Mouse (Mus musculus) heart, embryonic 14.5 days (tissue): ENCODE measurements around the gene Mup3. TPM values are rescaled to one million over a fixed set of nuclear protein-coding genes. Genes with fewer than 3 reads are reported as not detected.
"Not testable (repeated sequence)": the region's sequence is repeated elsewhere in the genome, so short reads cannot be mapped to it uniquely, and the experiment has no call there.

ENCODE experiments used
- ATAC-seq: fragments of 200-750 bp; cut with Nextera tagmentation; 2 replicates; pipeline ENCODE4 v1.8.0; 2017; ENCODE audit warnings: low read depth, moderate TSS enrichment; ENCODE audit not compliant: insufficient number of reproducible peaks, insufficient read depth, low FRiP score
- H3K27ac ChIP-seq, 2 experiments: fragments of 200-500 bp in 1 of 2; fragments of 300-500 bp in 1 of 2; sonication (generic) in 1 of 2; replicated peaks in 1 of 2; 2 replicates each; pipeline ENCODE4 v1.5.1; 2012 to 2014; ENCODE audit warnings: low read depth in 2 of 2, low read length in 2 of 2, control low read depth in 1 of 2, mild to moderate bottlenecking in 1 of 2, mixed read lengths in 1 of 2; ENCODE audit not compliant: control insufficient read depth in 1 of 2, insufficient read depth in 1 of 2
- H3K27me3 ChIP-seq: fragments of 300-500 bp; sonication (generic); 2 replicates; pipeline ENCODE4 v1.6.1; 2014; ENCODE audit warnings: mild to moderate bottlenecking, low read length, control low read depth; ENCODE audit not compliant: control insufficient read depth, insufficient read depth
- H3K36me3 ChIP-seq: fragments of 300-500 bp; sonication (generic); 2 replicates; pipeline ENCODE4 v1.6.1; 2014; ENCODE audit warnings: mild to moderate bottlenecking, control low read depth, low read length, mixed read lengths; ENCODE audit not compliant: control insufficient read depth, insufficient read depth
- H3K4me1 ChIP-seq, 2 experiments: fragments of 200-500 bp in 1 of 2; fragments of 300-500 bp in 1 of 2; sonication (generic) in 1 of 2; 2 replicates each; pipeline ENCODE4 v1.6.1; 2012 to 2014; ENCODE audit warnings: low read length in 2 of 2, control low read depth in 1 of 2, mixed read lengths in 1 of 2; ENCODE audit not compliant: control insufficient read depth in 2 of 2, insufficient read depth in 2 of 2
- H3K4me2 ChIP-seq: fragments of 300-500 bp; sonication (generic); 2 replicates; pipeline ENCODE4 v1.6.1; 2014; ENCODE audit warnings: mild to moderate bottlenecking, low read length
- H3K4me3 ChIP-seq, 2 experiments: fragments of 200-500 bp in 1 of 2; fragments of 300-500 bp in 1 of 2; sonication (generic) in 1 of 2; 2 replicates each; pipeline ENCODE4 v1.5.1; 2012 to 2014; ENCODE audit warnings: low read length in 2 of 2, mild to moderate bottlenecking in 2 of 2, control low read depth in 1 of 2, low read depth in 1 of 2, moderate library complexity in 1 of 2; ENCODE audit not compliant: control insufficient read depth in 1 of 2, insufficient read depth in 1 of 2
- H3K9ac ChIP-seq: fragments of 300-500 bp; sonication (generic); 2 replicates; pipeline ENCODE4 v1.6.1; 2014; ENCODE audit warnings: mild to moderate bottlenecking, low read length
- H3K9me3 ChIP-seq: fragments of 300-500 bp; sonication (generic); 2 replicates; pipeline ENCODE4 v1.6.1; 2016; ENCODE audit warnings: low read length, control low read depth; ENCODE audit not compliant: control insufficient read depth
- WGBS: fragments of 180-500 bp; shearing (Covaris S2); extraction: QIAGEN DNeasy Blood & Tissue Kit; methylation state at CpG from one replicate; pipeline ENCODE4 v1.1.7; 2014; 5-methylcytosine and 5-hydroxymethylcytosine counted together
- polyA plus RNA-seq: library from polyadenylated mRNA; unstranded; fragments of >200 nt; fragmentation: Nextera tagmentation; extraction: Ambion mirVana; gene quantifications from 2 replicates; pipeline ENCODE4 v1.2.1, GENCODE M21; 2014

Mup3 gene
- not detected in 2 replicates for polyA plus RNA-seq

DNA sequence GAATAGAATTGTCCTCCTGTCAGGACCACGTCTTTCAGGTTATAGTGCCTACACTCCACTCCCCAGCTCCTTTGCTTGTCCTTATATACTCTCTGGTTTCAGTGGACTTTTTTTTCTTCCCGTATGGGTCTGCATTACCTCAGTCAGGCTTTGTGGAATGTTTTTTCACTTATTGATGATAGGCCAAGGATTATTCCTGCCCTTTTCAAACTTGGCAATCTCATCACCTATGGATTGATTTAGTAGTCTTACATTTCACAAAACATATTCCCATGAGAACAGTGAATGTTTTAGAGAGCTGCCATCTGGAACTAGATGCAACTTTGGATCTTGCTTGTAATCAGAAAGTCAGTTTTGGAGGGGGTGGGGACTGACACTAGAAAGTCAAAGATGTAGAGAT, at the start of gene Mup3:
TSS of gene Mup3 (minus strand) at position 102 of the 400 bp plus-strand sequence.
- no peak for ATAC-seq
- Histone ChIP-seq H3K9ac (no peak within 1 kb of the TSS), H3K36me3 (no peaks in the 10 kb centered on the region), H3K27ac (no peak within 1 kb of the TSS), H3K27me3 (no peaks in the 10 kb centered on the region), H3K4me2 (no peak within 1 kb of the TSS), H3K4me3 (no peak within 1 kb of the TSS), H3K4me1 (no peaks in the 10 kb centered on the region), H3K9me3 (no peaks in the 10 kb centered on the region)
- 63% methylated on average over 2 of the region's 2 CpGs for WGBS

DNA sequence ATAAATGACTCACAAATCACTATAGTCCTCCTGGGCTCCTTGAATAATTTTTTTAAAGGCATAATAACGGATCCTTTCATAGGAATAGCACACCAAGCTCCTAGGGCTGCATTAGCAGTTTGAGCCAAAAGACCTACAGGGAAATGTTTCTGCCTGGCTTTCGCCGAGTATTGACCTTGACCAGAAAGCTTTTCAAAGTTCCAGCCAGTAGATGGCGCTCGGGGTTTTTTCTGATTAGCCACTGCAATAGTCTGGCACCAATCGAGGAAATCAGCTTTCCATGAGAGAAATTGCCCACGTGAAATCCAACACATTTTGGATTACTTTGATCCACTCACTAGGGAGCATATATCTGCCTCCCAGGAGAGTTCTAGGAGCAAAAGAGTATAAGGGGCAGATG, 46.6 kb upstream of the Mup3 start:
- Histone ChIP-seq H3K9me3 (peaks cover 19% of the 10 kb centered on the region), H3K27me3 (no peaks in the 10 kb centered on the region), H3K4me2 (no peak overlapping the region), H3K27ac (no peak overlapping the region), H3K4me3 (no peak overlapping the region), H3K4me1 (no peaks in the 10 kb centered on the region), H3K36me3 (no peaks in the 10 kb centered on the region), H3K9ac (no peak overlapping the region)
- 61% methylated on average over 7 of the region's 7 CpGs for WGBS
- ATAC-seq: no peak

DNA sequence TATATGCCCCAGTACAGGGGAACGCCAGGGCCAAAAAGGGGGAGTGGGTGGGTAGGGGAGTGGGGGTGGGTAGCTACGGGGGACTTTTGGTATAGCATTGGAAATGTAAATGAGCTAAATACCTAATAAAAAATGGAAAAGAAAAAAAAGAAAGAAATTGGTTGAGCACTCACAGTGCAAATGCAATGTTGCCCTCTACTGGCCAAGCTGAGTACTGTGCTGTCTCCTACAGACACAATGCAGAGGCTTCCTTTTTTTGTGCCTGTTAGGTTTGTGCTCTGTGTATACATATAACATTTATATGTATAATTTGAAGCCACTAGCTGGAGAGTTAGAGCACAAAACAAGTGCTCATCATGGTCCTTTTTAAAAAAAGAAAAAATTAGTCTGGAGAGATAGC, 16.2 kb upstream of the Mup3 start:
- not testable (repeated sequence) for H3K27me3 ChIP-seq, H3K27ac ChIP-seq, H3K4me3 ChIP-seq, ATAC-seq, H3K36me3 ChIP-seq, H3K4me2 ChIP-seq, H3K9me3 ChIP-seq, H3K9ac ChIP-seq, H3K4me1 ChIP-seq
- 20% methylated on average over 1 of the region's 2 CpGs for WGBS

DNA sequence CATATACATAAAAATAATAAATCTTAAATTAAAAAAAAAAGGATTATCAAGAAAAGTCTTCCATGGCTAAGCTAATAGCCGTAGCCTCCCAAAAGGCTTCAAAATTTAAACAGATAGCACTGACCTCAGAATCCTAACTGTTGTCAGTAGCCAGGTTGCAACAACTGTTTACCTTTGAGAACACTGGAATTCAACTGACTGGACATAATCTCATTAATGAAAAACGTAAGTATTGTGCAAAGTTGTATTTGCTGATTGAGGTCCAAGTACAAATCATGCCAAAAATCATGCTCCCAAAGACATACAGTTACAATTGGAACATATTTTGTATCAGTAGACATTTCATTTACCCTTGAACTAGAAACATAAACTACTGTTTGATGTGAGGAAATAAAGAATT, 811 bp upstream of the Mup3 start:
- H3K36me3 ChIP-seq: no peaks in the 10 kb centered on the region
- ATAC-seq: no peak
- H3K9me3 ChIP-seq: no peaks in the 10 kb centered on the region
- WGBS: 75% methylated on average over 2 of the region's 2 CpGs
- no peak overlapping the region for H3K9ac ChIP-seq
- no peak overlapping the region for H3K27ac ChIP-seq
- no peaks in the 10 kb centered on the region for H3K27me3 ChIP-seq
- H3K4me3 ChIP-seq: no peak overlapping the region
- H3K4me1 ChIP-seq: no peaks in the 10 kb centered on the region
- no peak overlapping the region for H3K4me2 ChIP-seq

DNA sequence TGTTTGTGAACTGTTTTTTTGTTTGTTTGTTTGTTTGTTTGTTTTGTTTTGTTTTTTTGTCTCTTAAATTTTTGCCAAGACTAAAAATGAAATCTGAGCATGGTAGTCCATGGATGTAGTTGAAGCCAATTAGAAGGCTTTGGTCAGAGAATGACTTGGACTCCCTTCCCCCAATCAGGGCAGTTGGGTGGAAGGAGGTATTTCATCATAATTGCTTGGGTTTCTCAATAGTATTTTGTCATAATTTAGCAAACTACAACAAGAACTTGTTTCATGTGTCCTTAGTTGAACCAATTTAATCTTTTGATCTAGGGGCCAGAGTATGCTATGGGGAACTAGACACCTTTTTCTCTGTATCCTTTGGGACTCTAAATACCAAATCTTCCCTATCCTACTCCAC, 4.4 kb downstream of the Mup3 start:
- H3K4me3 ChIP-seq: no peak overlapping the region
- no peak overlapping the region for H3K9ac ChIP-seq
- H3K27ac ChIP-seq: no peak overlapping the region
- H3K4me1 ChIP-seq: no peaks in the 10 kb centered on the region
- ATAC-seq: no peak
- no peaks in the 10 kb centered on the region for H3K36me3 ChIP-seq
- no peak overlapping the region for H3K4me2 ChIP-seq
- no peaks in the 10 kb centered on the region for H3K9me3 ChIP-seq
- no peaks in the 10 kb centered on the region for H3K27me3 ChIP-seq

DNA sequence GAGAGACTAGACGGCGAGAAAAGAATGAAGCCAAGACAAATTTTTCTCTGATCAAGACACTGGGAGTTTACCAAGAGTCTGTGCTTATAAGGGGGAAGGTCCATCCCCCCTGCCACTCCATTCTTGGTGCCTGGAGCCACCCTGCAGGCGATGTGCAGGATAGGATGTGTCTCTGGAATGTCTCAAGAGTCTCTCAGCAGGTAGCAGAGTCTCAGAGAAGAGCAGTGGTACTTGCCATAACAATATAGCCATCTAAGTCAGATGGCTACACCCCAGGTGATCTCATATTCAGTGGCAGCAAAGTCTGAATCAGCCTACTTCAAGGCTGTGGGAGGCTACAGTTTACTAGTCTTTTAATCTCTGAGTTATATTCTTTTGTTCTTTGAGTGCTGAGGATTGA, 12.0 kb downstream of the Mup3 start:
- Histone ChIP-seq H3K4me2 (no peak overlapping the region), H3K9ac (no peak overlapping the region), H3K4me1 (no peaks in the 10 kb centered on the region), H3K27ac (no peak overlapping the region), H3K9me3 (no peaks in the 10 kb centered on the region), H3K36me3 (no peaks in the 10 kb centered on the region), H3K4me3 (no peak overlapping the region), H3K27me3 (no peaks in the 10 kb centered on the region)
- 65% methylated on average over 3 of the region's 3 CpGs for WGBS
- no peak for ATAC-seq

DNA sequence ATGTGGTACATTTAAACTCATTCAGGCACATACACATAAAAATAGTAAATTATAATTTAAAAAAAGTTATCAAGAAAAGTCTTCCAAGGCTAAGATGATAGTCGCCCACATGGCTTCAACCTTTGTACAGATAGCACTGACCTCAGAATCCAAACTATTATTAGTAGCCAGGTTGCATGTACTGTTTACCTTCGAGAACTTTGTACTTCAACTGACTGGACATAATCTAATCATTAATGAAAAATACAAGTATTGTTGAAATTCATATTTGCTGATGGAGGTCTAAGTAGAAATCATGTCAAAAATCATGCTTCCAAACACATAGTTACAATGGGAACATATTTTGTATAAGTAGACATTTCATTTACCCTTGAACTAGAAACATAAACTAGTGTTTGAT, 32.4 kb downstream of the Mup3 start:
- H3K9ac ChIP-seq, H3K9me3 ChIP-seq, ATAC-seq, H3K27me3 ChIP-seq, H3K27ac ChIP-seq, H3K4me1 ChIP-seq, H3K4me3 ChIP-seq, H3K36me3 ChIP-seq, H3K4me2 ChIP-seq: not testable (repeated sequence)
- 66% methylated on average over 2 of the region's 2 CpGs for WGBS

DNA sequence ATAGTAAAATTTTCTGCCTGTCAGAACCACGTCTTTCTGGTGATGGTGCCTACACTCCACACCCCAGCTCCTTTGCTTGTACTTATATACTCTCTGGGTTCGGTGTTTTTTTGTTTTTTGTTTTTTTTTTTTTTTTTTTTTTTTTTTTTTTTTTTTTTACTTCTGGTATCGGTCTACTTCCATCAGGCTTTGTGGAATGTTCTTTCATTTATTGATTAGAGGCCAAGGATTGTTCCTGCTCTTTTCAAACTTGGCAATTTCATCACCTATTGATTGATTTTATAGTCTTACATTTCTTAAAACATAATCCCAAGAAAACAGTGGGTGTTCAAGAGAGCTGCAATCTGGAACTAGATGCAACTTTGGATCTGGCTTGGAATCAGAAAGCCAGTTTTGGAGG, 33.1 kb downstream of the Mup3 start, which contains the start of gene Mup20:
TSS of gene Mup20 (minus strand) at position 101 of the 400 bp plus-strand sequence.
- not testable (repeated sequence) for H3K4me1 ChIP-seq, H3K9ac ChIP-seq, H3K27ac ChIP-seq, H3K4me3 ChIP-seq, H3K4me2 ChIP-seq, H3K36me3 ChIP-seq, H3K27me3 ChIP-seq, ATAC-seq, H3K9me3 ChIP-seq
- WGBS: 54% methylated on average over 2 of the region's 3 CpGs
